Mouse (Mus musculus) NIH3T3 (cell line): Measurements from ENCODE around the gene Cdc42bpa.

ENCODE experiments used
- DNase-seq: peaks from one replicate; pipeline ENCODE4 v3.0.0-alpha.2; 2012; ENCODE audit warnings: low read depth

Gene Cdc42bpa

DNA sequence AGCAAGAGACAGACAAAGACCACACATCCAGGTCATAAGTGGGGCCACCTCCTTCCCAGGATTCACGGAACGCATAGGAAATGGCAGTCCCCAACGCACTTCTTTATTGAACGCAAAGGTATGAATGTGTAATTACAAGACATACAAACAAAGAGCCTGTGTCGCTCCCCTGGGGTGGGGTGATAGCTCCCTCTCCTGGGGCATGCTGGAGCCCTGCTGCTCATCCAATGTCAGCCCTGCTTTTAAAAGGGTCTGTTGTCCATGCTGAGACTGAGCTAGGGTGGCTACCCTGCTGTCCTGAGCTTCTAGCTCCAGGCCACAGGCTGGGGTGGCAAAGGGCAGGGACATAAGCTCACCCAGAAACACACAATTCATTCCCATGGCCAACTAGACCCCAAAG lies 206.3 kb downstream of the Cdc42bpa start:
- peak; percentile 17 for DNase-seq

GRCm38 (mm10) chr1:180168294-180168693 lies 208.0 kb downstream of the Cdc42bpa start:
- DNase-seq = no peak

- no peak for DNase-seq
Observed at GRCm38 (mm10) chr1:180169161-180169560, 208.9 kb downstream of the Cdc42bpa start.

DNA sequence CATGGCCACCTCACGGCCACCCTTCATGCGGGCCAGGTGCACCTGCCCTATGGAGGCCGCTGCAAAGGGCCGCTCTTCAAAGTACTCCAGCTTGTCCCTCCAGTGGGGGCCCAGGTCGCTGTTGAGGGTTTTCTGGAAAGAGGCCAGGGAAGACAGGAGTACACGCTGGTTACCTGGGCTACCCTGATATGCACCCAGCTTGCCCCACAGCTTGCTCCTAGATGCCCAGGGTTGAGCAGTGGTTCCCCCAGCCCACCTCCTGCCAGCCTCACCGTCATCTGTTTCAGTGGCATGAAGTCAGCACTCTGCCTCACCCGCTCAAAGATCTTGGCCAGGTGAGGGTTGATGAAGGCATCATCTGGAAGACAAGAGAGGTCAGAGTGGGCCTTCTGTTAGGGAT lies 209.8 kb downstream of the Cdc42bpa start:
- DNase-seq = no peak

- no peak for DNase-seq
Observed at GRCm38 (mm10) chr1:180171883-180172282, 211.6 kb downstream of the Cdc42bpa start.

DNA sequence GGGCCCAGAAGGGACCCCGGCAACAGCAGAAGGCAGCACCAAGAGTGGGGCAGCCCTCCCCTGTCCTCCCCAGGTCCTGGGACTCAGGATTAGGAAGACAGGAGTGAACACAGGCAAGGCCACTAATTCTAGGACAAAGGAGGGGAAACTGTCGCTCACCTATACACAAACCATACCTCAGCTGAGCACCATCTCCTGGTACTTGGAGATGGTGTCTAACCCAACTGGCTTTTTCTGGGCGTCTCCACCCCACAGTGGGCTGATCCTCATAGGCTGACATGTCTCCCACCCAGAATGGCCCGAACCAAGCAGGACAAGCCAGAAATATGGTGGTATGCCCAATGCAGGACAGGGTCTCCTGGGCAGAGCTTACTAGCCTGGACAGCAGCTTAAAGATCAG lies 212.3 kb downstream of the Cdc42bpa start:
- DNase-seq = no peak

GRCm38 (mm10) chr1:180173017-180173416 lies 212.7 kb downstream of the Cdc42bpa start:
- no peak for DNase-seq

DNA sequence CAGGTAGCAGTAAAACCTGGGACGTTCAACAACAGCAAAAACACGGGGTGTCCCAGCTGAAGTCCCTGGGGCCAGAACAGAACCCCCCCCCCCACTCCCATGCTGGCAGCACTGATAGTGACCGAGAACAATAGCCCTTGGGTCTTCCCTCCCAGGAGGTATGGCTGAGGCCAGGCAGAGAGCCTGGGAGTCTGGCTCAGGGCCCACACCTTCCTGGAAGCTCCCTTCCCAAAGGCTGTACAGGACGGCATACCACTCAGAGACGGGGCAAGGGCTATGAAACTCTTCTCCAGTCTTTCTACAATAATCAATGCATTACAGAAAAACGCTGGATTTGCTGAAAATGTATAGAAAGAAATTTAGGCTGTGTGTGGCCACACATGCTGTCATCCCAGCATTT lies 214.4 kb downstream of the Cdc42bpa start:
- no peak for DNase-seq

- DNase-seq = peak; percentile 64
Observed at GRCm38 (mm10) chr1:180175167-180175566, 214.9 kb downstream of the Cdc42bpa start.

DNA sequence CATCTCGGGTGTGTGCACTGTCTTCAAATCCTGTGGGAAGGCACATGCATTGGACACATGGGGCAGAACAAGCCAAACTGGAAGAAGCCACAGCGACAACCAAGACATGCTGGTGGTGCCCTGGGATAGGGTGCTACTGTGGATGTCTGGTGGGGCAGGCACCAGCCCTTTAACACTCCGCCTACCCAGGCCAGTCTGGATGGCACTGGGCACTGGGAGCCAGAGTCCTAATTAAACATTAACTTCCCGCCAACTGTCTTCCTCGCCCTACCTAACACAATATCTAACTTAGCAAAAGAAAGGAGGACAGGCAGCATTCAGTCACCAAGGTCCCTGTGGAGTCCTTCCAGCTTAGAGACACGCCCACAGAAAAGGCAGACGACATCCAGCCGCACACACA lies 215.4 kb downstream of the Cdc42bpa start:
- DNase-seq = no peak

GRCm38 (mm10) chr1:180176784-180177183 lies 216.5 kb downstream of the Cdc42bpa start:
- no peak for DNase-seq

DNA sequence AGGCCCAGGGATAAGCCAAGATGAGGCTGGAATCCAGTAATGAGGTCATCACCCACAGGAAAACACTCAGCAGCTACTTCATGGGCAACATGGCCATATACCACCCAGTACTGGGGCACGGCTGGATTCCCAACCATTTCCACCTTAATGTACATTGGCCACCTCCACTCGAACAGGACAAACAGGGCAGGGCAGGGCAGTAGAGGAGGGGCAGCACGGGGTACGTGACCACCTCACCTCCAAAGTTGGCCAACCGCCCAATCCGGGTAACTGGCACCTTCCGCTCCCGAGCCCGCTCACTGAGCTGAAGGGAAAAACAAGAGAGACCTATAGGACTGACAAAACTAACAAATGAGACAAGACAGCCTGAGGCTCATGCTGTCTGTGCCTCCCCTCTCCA lies 218.1 kb downstream of the Cdc42bpa start:
- no peak for DNase-seq

- no peak for DNase-seq
Observed at GRCm38 (mm10) chr1:180179100-180179499, 218.8 kb downstream of the Cdc42bpa start.

GRCm38 (mm10) chr1:180179840-180180239 lies 219.6 kb downstream of the Cdc42bpa start:
- no peak for DNase-seq

DNA sequence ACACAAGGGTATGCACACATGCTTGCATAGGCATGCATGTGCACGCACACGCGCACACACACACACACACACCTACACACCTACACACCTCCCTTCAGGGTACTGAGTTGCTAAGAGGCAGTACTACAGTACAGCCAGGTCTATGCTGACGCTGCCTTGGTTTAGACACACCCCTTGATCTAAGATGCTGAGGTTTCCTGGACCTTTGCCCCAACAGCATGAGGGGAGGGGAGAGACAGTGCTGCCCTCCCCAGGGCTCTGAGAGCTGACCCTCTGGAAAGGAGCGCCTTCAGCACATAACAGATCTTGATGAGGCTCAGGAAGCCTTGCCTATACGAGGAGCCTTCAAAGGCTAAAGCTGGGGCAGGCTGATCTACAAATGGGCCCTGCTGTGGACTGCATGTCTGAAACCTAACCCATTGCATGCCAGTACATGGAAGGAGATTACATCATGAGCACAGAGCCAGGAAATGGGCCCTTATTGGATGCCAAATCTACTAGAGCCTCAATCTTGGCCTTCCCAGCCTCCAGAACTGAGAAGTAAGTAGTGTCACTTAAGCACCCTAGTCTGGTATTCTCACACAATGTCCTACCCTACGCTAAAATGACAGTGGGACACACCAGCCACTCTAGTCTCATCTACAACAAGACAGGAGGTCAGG lies 221.2 kb downstream of the Cdc42bpa start:
- DNase-seq = no peak

DNA sequence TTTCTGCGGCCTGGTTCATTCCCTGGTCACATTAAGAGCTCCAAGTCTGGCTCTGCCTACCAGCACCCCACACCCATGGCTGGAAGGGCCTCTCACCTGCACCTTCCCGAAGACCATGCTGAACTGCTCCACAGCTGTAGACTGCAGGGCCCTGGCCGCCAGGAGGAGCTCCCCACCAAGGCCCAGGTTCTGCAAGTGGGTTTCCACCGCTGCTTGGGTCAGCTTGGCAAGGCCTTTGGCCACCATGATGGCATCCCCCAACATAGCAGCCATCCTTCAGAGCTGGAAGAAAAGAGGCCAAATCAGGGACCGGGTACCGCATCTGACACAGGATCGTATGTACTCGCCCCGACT lies 221.7 kb downstream of the Cdc42bpa start:
- no peak for DNase-seq

DNA sequence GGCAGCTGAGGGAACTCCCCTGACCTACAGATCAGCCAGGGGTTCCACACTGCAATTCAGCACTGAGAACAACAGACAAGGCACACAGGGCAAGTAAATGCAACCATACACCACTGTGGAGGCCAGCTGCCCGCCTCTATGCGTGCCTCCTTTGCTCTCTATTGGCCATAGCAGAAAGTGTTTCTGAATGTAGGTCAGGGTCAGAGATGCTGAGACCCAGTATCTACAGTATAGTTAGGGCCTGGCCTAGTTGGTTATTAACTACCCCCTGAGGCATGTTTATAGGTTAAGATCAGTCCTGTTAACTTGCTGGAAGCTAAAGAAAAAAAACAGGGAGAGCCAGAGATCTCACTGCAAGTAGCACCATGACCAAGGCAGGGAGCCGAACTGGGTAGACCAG lies 222.5 kb downstream of the Cdc42bpa start:
- DNase-seq = no peak

GRCm38 (mm10) chr1:180183525-180184159 lies 223.4 kb downstream of the Cdc42bpa start:
- no peak for DNase-seq

DNA sequence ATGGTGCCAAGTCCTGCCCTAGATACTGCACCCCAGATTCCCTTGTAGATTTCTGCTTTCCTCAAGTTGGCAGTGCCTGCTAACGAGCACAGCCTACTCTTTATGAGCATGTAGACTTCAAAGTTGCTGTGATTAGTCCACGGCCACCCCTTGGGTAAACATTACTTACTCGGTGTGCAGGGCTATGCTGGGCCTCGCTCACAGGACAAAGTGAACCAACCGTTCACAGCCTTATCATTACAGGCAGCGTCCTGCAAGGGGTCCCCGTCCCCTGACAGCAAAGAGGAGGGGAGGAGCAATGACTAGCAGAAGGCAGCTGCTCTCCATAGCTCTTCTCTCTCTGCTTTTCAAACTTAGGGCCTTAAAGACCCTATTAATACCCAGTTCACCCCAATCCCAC lies 224.5 kb downstream of the Cdc42bpa start:
- no peak for DNase-seq

- peak; percentile 15 for DNase-seq
Observed at GRCm38 (mm10) chr1:180185877-180186276, 225.6 kb downstream of the Cdc42bpa start.

GRCm38 (mm10) chr1:180186371-180186770 lies 226.1 kb downstream of the Cdc42bpa start:
- DNase-seq = no peak

DNA sequence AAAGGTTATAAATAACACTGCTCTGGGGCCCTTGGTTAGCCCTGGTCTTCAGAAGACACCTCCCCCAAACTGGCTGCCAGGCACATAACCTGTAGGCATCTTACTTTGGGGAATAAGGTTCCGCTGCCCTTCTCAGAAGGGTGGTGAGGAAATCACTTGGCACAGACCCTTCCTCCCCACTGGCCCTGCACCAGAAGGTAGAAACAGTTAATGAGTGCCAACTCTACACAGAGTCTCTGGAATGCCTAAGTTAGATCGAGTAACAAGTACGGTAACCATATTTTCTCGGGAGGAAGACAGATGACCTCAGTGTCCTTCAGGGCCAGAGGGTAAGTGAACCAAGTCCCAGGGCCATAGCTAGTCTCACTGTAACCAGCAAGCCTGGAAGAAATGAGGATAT lies 228.7 kb downstream of the Cdc42bpa start:
- DNase-seq = no peak

DNA sequence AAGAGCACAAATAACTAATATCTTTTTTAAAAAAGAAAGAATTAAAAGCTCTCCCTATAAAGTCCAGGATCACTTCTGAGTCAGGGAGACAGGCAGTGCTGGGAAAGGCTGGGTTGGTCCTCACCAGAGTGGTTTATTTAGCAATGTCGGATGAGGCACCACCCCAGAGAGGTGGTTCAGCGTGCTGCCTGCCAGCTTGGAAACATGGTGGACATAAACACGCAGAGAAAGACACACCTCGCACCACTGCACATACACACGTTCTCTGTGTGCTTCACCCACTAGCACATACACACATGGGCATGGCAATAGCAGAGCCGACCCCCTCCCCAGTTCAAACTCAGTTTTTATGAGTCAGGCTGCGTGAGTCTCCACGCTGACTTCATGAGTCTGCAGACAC lies 230.8 kb downstream of the Cdc42bpa start:
- DNase-seq = no peak

- no peak for DNase-seq
Observed at GRCm38 (mm10) chr1:180191651-180192220, 231.5 kb downstream of the Cdc42bpa start.
